Mouse (Mus musculus) C2C12 (cell line): Measurements from ENCODE around the gene Zar1l.

Experiments used
- CTCF ChIP-seq: IDR thresholded peaks from one replicate; pipeline ENCODE4 v1.5.1; 2011; ENCODE audit not compliant: control insufficient read depth, insufficient read depth, insufficient read length
- MAX ChIP-seq: IDR thresholded peaks from one replicate; pipeline ENCODE4 v1.6.1; 2011; ENCODE audit warnings: mild to moderate bottlenecking, control low read depth
- MYOG ChIP-seq: IDR thresholded peaks from one replicate; pipeline ENCODE4 v1.6.1; 2011; ENCODE audit not compliant: control insufficient read depth, insufficient read length; ENCODE audit errors: extremely low read depth
- USF1 ChIP-seq: IDR thresholded peaks from one replicate; pipeline ENCODE4 v1.6.1; 2011; ENCODE audit warnings: low read depth, mild to moderate bottlenecking, control low read depth, moderate library complexity

DNA sequence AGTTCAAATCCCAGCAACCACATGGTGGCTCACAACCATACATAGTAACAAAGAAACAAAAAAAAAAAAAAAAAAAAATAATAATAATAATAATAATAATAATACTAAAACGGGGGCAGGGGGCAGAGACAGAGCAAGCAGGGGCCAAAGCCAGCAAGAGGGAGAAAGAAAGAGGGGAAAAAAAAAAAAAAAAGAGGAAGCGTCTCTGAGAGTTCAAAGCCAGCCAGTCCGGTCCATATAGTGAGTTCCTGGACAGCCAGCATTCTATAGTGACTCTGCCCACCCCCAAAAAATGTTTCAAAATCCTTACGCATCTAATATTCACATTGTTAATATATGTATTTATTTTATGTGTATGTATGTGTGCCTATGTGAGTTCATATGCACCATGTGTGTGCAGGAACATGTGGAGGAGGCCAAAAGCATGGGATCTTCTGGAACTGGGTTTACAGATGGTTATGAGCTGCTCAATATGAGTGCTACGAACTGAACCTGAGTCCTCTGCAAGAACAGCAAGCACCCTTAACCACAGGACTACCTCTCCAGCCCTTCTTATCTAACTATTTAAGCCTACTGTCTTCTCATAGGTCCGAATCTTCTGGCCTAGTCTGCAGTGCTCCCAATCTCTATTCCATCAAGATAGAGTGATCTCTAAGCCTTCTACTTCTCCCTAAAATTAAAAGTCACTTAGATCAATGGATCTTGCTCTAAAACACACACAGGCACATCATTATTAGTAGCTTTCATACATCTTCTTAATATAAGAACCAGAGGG lies 7.3 kb downstream of the Zar1l start:
- TF ChIP-seq MAX (no peak), CTCF (no peak), USF1 (no peak), MYOG (no peak)
